Mouse (Mus musculus): ENCODE measurements around the gene Clpb. TPM values are rescaled to one million over a fixed set of nuclear protein-coding genes. Genes with fewer than 3 reads are reported as not detected.

Gene Clpb
- polyA plus RNA-seq, 1 experiment: 3.1 TPM

- TF ChIP-seq TAL1 (IDR thresholded peaks at IDR 0.05; ENCODE audit: low read length): no peak
- TF ChIP-seq GATA1 (IDR thresholded peaks at IDR 0.05; ENCODE audit: low read length): no peak
- Histone ChIP-seq H3K27me3 (ENCODE audit: control insufficient read depth) (no peaks in the 10 kb centered on the region), H3K9me3 (ENCODE audit: control insufficient read depth, low read length) (no peaks in the 10 kb centered on the region), H3K4me3 (replicated peaks) (no peak overlapping the region), H3K4me1 (ENCODE audit: control insufficient read depth) (peaks cover 5% of the 10 kb centered on the region), H3K36me3 (ENCODE audit: control insufficient read depth) (peaks cover 2% of the 10 kb centered on the region)
Measured at GRCm38 (mm10) chr7:101702706-101703105, 39.3 kb downstream of the Clpb start.

DNA sequence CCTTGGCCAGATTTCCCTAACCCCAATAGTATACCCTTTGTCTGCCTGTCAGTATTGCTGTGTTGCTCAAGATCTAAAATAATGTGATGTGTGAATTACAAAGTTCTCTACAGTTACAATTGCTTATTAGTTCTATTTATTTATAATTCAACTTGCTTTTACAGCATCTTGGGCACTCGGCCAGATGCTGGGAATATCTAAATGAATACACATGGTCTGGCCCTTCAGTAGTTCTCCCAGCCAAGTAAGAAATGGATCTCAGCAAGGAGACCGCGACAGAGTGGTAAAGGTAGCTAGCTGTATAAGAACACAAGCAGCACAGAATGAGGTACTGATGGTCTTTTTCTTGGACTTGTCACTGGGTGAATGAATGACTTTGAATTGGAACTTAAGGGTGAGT lies 46.2 kb downstream of the Clpb start:
- Histone ChIP-seq H3K36me3 (ENCODE audit: control insufficient read depth) (no peaks in the 10 kb centered on the region; the same call in 1 of the 2 replicates), H3K9me3 (ENCODE audit: control insufficient read depth, low read length) (no peaks in the 10 kb centered on the region), H3K4me1 (ENCODE audit: control insufficient read depth) (no peaks in the 10 kb centered on the region), H3K27me3 (ENCODE audit: control insufficient read depth) (no peaks in the 10 kb centered on the region), H3K4me3 (replicated peaks) (no peak overlapping the region)
- TF ChIP-seq TAL1 (IDR thresholded peaks at IDR 0.05; ENCODE audit: low read length) (no peak), GATA1 (IDR thresholded peaks at IDR 0.05; ENCODE audit: low read length) (no peak)

DNA sequence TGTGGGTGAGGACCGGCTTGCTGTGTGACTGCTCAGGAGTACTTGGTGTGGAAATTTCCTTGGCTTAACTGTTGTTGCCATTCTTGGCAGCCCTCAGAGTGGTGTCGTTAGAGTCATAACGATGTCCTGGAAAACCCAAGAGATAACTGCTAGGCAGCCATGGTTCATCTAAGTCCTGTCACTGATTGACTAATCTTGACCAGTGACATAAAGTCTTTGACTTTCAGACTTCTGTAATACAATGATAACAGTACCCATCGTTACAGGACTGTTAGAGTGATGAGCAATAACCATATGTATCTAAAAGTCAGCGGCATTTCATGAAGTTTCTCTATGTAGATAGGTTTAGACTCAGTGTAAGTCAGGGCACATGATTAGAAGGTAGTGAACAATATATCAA lies 46.8 kb downstream of the Clpb start:
- Histone ChIP-seq H3K27me3 (ENCODE audit: control insufficient read depth) (no peaks in the 10 kb centered on the region), H3K4me3 (replicated peaks) (no peak overlapping the region), H3K4me1 (ENCODE audit: control insufficient read depth) (no peaks in the 10 kb centered on the region), H3K9me3 (ENCODE audit: control insufficient read depth, low read length) (no peaks in the 10 kb centered on the region), H3K36me3 (ENCODE audit: control insufficient read depth) (no peaks in the 10 kb centered on the region; the same call in 1 of the 2 replicates)
- no peak for TF ChIP-seq TAL1 (IDR thresholded peaks at IDR 0.05; ENCODE audit: low read length)

DNA sequence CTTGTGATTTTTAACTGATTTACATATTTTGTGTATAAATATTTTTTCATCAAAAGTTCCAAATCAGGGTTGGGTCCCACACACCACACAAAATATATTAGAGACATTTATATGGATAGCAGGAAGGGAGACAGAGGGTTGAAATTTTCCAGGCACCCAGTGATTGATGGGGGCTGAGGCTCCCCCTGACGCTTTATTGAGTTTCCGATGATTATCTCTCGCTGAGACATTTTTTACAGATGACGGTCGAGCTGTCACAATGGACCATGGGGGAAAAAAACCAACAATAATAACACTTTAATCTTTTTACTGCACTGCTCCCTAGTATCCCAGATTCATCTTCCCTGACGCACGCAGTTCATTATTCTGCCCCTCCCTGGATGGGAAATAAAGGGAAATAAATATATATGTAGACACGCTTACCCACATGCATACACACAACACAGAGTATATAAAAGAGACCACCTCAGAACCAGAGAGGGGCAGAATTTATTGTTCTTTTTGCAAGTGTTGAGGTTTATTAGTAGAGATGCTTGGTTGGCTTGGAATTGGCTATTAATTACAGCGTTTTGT lies 50.5 kb downstream of the Clpb start:
- Histone ChIP-seq H3K4me1 (ENCODE audit: control insufficient read depth) (no peaks in the 10 kb centered on the region), H3K36me3 (ENCODE audit: control insufficient read depth) (no peaks in the 10 kb centered on the region), H3K4me3 (replicated peaks) (no peak overlapping the region), H3K27me3 (ENCODE audit: control insufficient read depth) (no peaks in the 10 kb centered on the region), H3K9me3 (ENCODE audit: control insufficient read depth, low read length) (no peaks in the 10 kb centered on the region)
- TF ChIP-seq TAL1 (IDR thresholded peaks at IDR 0.05; ENCODE audit: low read length): no peak
- TF ChIP-seq GATA1 (IDR thresholded peaks at IDR 0.05; ENCODE audit: low read length): no peak

GRCm38 (mm10) chr7:101715041-101715551 lies 51.7 kb downstream of the Clpb start:
- no peak for TF ChIP-seq TAL1 (IDR thresholded peaks at IDR 0.05; ENCODE audit: low read length)
- no peak for TF ChIP-seq GATA1 (IDR thresholded peaks at IDR 0.05; ENCODE audit: low read length)
- no peak overlapping the region for H3K4me3 ChIP-seq (replicated peaks)

DNA sequence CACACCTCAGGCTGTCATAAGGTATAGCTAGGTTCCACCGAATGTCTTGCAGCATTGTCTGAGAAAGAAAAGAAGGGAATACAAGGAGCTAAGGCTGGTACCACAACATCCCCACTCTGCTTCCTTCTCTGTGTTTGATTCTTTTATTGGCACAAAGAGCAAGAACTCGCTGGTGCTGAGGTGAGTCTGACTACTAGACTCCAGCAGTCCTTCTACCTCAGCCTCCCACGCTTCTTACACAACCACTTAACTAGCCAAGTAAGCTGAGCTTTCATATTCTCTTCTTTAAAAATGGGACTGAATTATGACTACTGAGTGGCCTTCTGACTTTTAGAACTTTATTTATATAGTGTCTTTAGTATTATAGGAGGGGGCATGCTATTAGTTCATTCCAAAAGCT lies 56.9 kb downstream of the Clpb start:
- Histone ChIP-seq H3K4me3 (replicated peaks) (no peak overlapping the region), H3K27me3 (ENCODE audit: control insufficient read depth) (no peaks in the 10 kb centered on the region), H3K4me1 (ENCODE audit: control insufficient read depth) (no peaks in the 10 kb centered on the region), H3K9me3 (ENCODE audit: control insufficient read depth, low read length) (no peaks in the 10 kb centered on the region), H3K36me3 (ENCODE audit: control insufficient read depth) (no peaks in the 10 kb centered on the region; the same call in 1 of the 2 replicates)
- TF ChIP-seq TAL1 (IDR thresholded peaks at IDR 0.05; ENCODE audit: low read length) (no peak), GATA1 (IDR thresholded peaks at IDR 0.05; ENCODE audit: low read length) (no peak)

More at GRCm38 (mm10) chr7:101715041-101715551, 51.7 kb downstream of the Clpb start:
- Histone ChIP-seq H3K27me3 (ENCODE audit: control insufficient read depth) (no peaks in the 10 kb centered on the region), H3K4me1 (ENCODE audit: control insufficient read depth) (no peaks in the 10 kb centered on the region), H3K9me3 (ENCODE audit: control insufficient read depth, low read length) (no peaks in the 10 kb centered on the region), H3K36me3 (ENCODE audit: control insufficient read depth) (no peaks in the 10 kb centered on the region)

DNA sequence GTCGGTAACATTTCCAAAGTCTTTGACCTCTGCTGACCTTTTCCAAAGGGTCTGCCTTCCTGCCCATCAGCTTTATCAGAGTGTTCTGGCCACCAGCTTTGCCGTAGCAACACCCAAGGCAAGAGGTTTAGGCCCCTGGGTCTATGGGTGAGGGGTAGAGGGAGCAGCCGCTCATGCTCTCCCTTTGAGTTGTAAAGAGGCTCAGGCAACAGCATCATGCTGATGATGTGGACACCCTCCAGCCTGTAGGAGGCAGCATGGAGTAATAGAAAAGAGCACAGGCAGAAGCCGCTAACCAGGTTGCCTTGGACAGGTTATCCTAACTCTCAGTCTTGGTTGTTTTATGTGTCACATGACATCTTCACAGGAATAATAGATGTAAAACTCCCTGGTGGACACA lies 61.6 kb downstream of the Clpb start:
- Histone ChIP-seq H3K9me3 (ENCODE audit: control insufficient read depth, low read length) (no peaks in the 10 kb centered on the region), H3K4me3 (replicated peaks) (no peak overlapping the region), H3K27me3 (ENCODE audit: control insufficient read depth) (no peaks in the 10 kb centered on the region), H3K36me3 (ENCODE audit: control insufficient read depth) (no peaks in the 10 kb centered on the region; the same call in 1 of the 2 replicates), H3K4me1 (ENCODE audit: control insufficient read depth) (no peaks in the 10 kb centered on the region)
- TF ChIP-seq TAL1 (IDR thresholded peaks at IDR 0.05; ENCODE audit: low read length) (no peak), GATA1 (IDR thresholded peaks at IDR 0.05; ENCODE audit: low read length) (no peak)

- Histone ChIP-seq H3K27me3 (ENCODE audit: control insufficient read depth) (no peaks in the 10 kb centered on the region), H3K4me3 (replicated peaks) (no peak overlapping the region), H3K9me3 (ENCODE audit: control insufficient read depth, low read length) (no peaks in the 10 kb centered on the region), H3K4me1 (ENCODE audit: control insufficient read depth) (no peaks in the 10 kb centered on the region), H3K36me3 (ENCODE audit: control insufficient read depth) (no peaks in the 10 kb centered on the region; the same call in 1 of the 2 replicates)
- TF ChIP-seq GATA1 (IDR thresholded peaks at IDR 0.05; ENCODE audit: low read length): no peak
- no peak for TF ChIP-seq TAL1 (IDR thresholded peaks at IDR 0.05; ENCODE audit: low read length)
Measured at GRCm38 (mm10) chr7:101726980-101727379, 63.5 kb downstream of the Clpb start.

DNA sequence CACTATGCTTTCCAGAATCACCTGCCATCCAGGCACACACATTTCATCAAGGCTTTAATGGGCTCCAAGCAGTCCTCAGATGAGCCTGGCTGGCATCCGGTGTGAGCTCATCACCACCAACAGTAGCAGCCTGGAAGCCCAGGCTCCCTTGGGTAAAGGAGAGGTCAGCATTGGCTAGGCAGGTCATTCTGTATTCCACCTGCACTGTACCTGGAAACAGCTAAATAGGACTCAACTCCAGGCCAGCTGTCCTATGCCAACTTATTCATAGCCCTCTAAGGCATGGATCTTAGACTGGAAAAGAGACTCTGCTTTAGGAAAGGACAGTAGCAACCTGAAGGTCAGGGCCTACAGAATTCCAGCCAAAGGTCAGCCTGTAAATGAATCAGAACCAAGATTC lies 68.7 kb downstream of the Clpb start:
- Histone ChIP-seq H3K27me3 (ENCODE audit: control insufficient read depth) (no peaks in the 10 kb centered on the region), H3K36me3 (ENCODE audit: control insufficient read depth) (no peaks in the 10 kb centered on the region; the same call in 1 of the 2 replicates), H3K9me3 (ENCODE audit: control insufficient read depth, low read length) (no peaks in the 10 kb centered on the region), H3K4me3 (replicated peaks) (no peak overlapping the region), H3K4me1 (ENCODE audit: control insufficient read depth) (no peaks in the 10 kb centered on the region)
- TF ChIP-seq GATA1 (IDR thresholded peaks at IDR 0.05; ENCODE audit: low read length): no peak
- TF ChIP-seq TAL1 (IDR thresholded peaks at IDR 0.05; ENCODE audit: low read length): no peak

- no peak overlapping the region for H3K4me3 ChIP-seq (replicated peaks)
- H3K27me3 ChIP-seq (ENCODE audit: control insufficient read depth): no peaks in the 10 kb centered on the region
- no peaks in the 10 kb centered on the region for H3K9me3 ChIP-seq (ENCODE audit: control insufficient read depth, low read length)
- H3K36me3 ChIP-seq (ENCODE audit: control insufficient read depth): no peaks in the 10 kb centered on the region
- H3K4me1 ChIP-seq (ENCODE audit: control insufficient read depth): peaks cover 8% of the 10 kb centered on the region
- TF ChIP-seq TAL1 (IDR thresholded peaks at IDR 0.05; ENCODE audit: low read length): no peak
- no peak for TF ChIP-seq GATA1 (IDR thresholded peaks at IDR 0.05; ENCODE audit: low read length)
Measured at GRCm38 (mm10) chr7:101733042-101733441, 69.6 kb downstream of the Clpb start.
